Comparison of ENCODE assay signal across 25 mouse cellular contexts in genomic region chr6:30353661-30354060, GRCm38 (mm10). TPM values are rescaled to one million over a fixed set of nuclear protein-coding genes. Genes with fewer than 3 reads are reported as not detected.
DNase-seq lines count a peak whose midpoint lies in the region; ATAC-seq lines count a peak whose summit lies in the region.
"Had no signal": no experiment of that assay in that cellular context is flagged by ENCODE, and none has a peak within 500 bp of the region (broad histone marks: within the 10 kb centered on the region; RNA-seq: fewer than 3 reads in every experiment).

No protein-coding gene starts in this region.

- ATAC-seq in CD4-positive, CD25-positive, alpha-beta regulatory T cell, adult 4 months, result no peak
- ATAC-seq: forebrain, embryonic 13.5 days; intestine, postnatal 0 days; midbrain, embryonic 13.5 days; Patski had no signal

- H3K27me3 ChIP-seq in heart, embryonic 10.5 days (ENCODE audit: insufficient read depth, poor library complexity, severe bottlenecking), result no peaks in the 10 kb centered on the region
- H3K27me3 ChIP-seq: forebrain, embryonic 13.5 days; heart, embryonic 12.5 days; hindbrain, embryonic 13.5 days; limb, embryonic 13.5 days; lung, embryonic 15.5 days; midbrain, embryonic 13.5 days; neural tube, embryonic 15.5 days; Patski had no signal

- H3K4me3 ChIP-seq in heart, embryonic 10.5 days, result no peak overlapping the region
- H3K4me3 ChIP-seq: forebrain, embryonic 13.5 days; heart, embryonic 12.5 days; hindbrain, embryonic 13.5 days; limb, embryonic 13.5 days; lung, embryonic 15.5 days; midbrain, embryonic 13.5 days; neural tube, embryonic 15.5 days had no signal

- DNase-seq in CD4-positive, CD25-positive, alpha-beta regulatory T cell, adult 2 months (ENCODE audit: low read depth, low spot score), result peak; percentile 15
- DNase-seq in ovary, postnatal 36 days (ENCODE audit: low spot score), result peak; percentile 29
- DNase-seq in ovary, postnatal 10 days (ENCODE audit: low spot score), result no peak
- peak; percentile 49 for DNase-seq in adrenal gland, postnatal 25 days
- peak; percentile 66 for DNase-seq in testis, postnatal 10 days (ENCODE audit: low spot score)
- no peak for DNase-seq in heart, embryonic 10.5 days (ENCODE audit: low spot score)
- no peak for DNase-seq in cerebellum, adult 18-20 months
- DNase-seq: cerebellum, adult 2 months; cerebellum, postnatal 14 days; gastrocnemius, postnatal 36 days; heart, adult 18-20 months; heart, postnatal 4 days; kidney, adult 9 months; kidney, postnatal 14 days; thymus, postnatal 25 days had no signal

- WGBS in heart, embryonic 10.5 days, result 58% methylated on average over 8 of the region's 8 CpGs

- no peak overlapping the region for H3K27ac ChIP-seq in heart, embryonic 10.5 days
- H3K27ac ChIP-seq: forebrain, embryonic 13.5 days; hindbrain, embryonic 13.5 days; limb, embryonic 13.5 days; lung, embryonic 15.5 days; midbrain, embryonic 13.5 days; neural tube, embryonic 15.5 days had no signal

- H3K36me3 ChIP-seq in heart, embryonic 10.5 days, result no peaks in the 10 kb centered on the region
- H3K36me3 ChIP-seq: heart, embryonic 12.5 days; hindbrain, embryonic 13.5 days; limb, embryonic 13.5 days; lung, embryonic 15.5 days; midbrain, embryonic 13.5 days; neural tube, embryonic 15.5 days had no signal

- H3K4me1 ChIP-seq in heart, embryonic 10.5 days, result peaks cover 35% of the 10 kb centered on the region
- H3K4me1 ChIP-seq: forebrain, embryonic 13.5 days; hindbrain, embryonic 13.5 days; limb, embryonic 13.5 days; midbrain, embryonic 13.5 days; neural tube, embryonic 15.5 days had no signal

- H3K9me3 ChIP-seq in heart, embryonic 10.5 days, result no peaks in the 10 kb centered on the region
- H3K9me3 ChIP-seq: forebrain, embryonic 13.5 days; heart, embryonic 12.5 days; hindbrain, embryonic 13.5 days; limb, embryonic 13.5 days; lung, embryonic 15.5 days; midbrain, embryonic 13.5 days; neural tube, embryonic 15.5 days had no signal

RNA-seq across cellular contexts. Expression of gene Zc3hc1, which starts 37.2 kb away (rescaled TPM):
- polyA plus RNA-seq in CD4-positive, CD25-positive, alpha-beta regulatory T cell, adult 4 months (2017; shearing (Covaris generic)), result 10 to 100 TPM; 47.5 to 63.3 TPM
- 17.7 and 20.0 TPM in 2 replicates for total RNA-seq in adrenal gland, postnatal 25 days (2021)
- polyA plus RNA-seq in heart, embryonic 10.5 days (2016; fragmentation: Nextera tagmentation; extraction: Ambion mirVana), result 55.6 and 71.2 TPM in 2 replicates

RNA-seq across cellular contexts. Expression of gene Klhdc10, which starts 48.0 kb away (rescaled TPM):
- 1 to 10 TPM; 2.4 to 3.4 TPM for polyA plus RNA-seq in CD4-positive, CD25-positive, alpha-beta regulatory T cell, adult 4 months (2017; shearing (Covaris generic))
- 58.5 and 86.2 TPM in 2 replicates for total RNA-seq in adrenal gland, postnatal 25 days (2021)
- 30.9 and 33.8 TPM in 2 replicates for polyA plus RNA-seq in heart, embryonic 10.5 days (2016; fragmentation: Nextera tagmentation; extraction: Ambion mirVana)

RNA-seq across cellular contexts. Expression of gene Ube2h, which starts 49.3 kb away (rescaled TPM):
- 100 to 1,000 TPM; 145 to 167 TPM for polyA plus RNA-seq in CD4-positive, CD25-positive, alpha-beta regulatory T cell, adult 4 months (2017; shearing (Covaris generic))
- 107 and 137 TPM in 2 replicates for total RNA-seq in adrenal gland, postnatal 25 days (2021)
- polyA plus RNA-seq in heart, embryonic 10.5 days (2016; fragmentation: Nextera tagmentation; extraction: Ambion mirVana), result 49.6 and 51.7 TPM in 2 replicates

Comparison
In these comparisons a context has a peak if more than half of its experiments do, and no peak if none do; other contexts are left out.
1. DNase-seq: peak in CD4-positive, CD25-positive, alpha-beta regulatory T cell, adult 2 months (single experiment), ovary, postnatal 36 days (single experiment), adrenal gland, postnatal 25 days (single experiment) and testis, postnatal 10 days (single experiment); none in ovary, postnatal 10 days (single experiment), heart, embryonic 10.5 days (single experiment) and cerebellum, adult 18-20 months (0 of 2).